Mouse (Mus musculus) brain, adult 10 weeks (tissue): ENCODE results near the gene Gm8914. TPM values are rescaled to one million over a fixed set of nuclear protein-coding genes. Genes with fewer than 3 reads are reported as not detected.

Experiments
- polyA plus RNA-seq: library from polyadenylated mRNA; stranded (reverse); fragments of 350-450 nt; fragmentation: Illumina TruSeq; extraction: RNeasy Lipid Tissue Mini Kit (QIAGEN cat#74804); gene quantifications from one replicate; pipeline ENCODE4 v1.2.3, GENCODE M21; 2015; ENCODE audit warnings: low read depth, low replicate concordance

Gene Gm8914
- polyA plus RNA-seq, result not detected

DNA sequence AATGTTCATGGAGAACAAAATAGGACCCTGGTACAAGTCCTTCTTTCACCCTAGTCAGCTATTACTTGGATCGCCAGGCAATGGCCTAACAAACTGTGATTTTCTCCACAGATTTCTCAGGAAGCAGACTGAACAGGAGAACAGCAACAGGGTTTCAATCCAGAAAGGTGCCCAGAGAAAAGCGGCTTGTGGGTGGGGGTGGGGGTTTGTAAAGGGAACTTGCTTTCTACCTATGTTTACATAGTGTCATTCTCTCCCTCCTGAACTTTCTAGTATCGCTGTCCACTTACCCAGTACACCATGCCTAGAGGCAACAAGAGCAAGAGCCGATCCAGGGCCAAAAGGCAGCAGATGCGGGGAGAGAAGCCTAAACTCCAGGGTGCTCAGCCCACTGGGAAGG lies at the start of gene Gm8914:
TSS of gene Gm8914 (plus strand) at position 301 of the 400 bp plus-strand sequence.

Other genes starting within 250 kb of the Gm8914 start
- gene Mageb2, start 148.4 kb upstream of the Gm8914 start, polyA plus RNA-seq, result not detected
- gene Gm5072, start 87.6 kb upstream of the Gm8914 start, polyA plus RNA-seq, result not detected
- not detected for gene 1700084M14Rik, start 95.8 kb downstream of the Gm8914 start, polyA plus RNA-seq
- not detected for gene Gm14781, start 152.1 kb downstream of the Gm8914 start, polyA plus RNA-seq